Mouse (Mus musculus): Measurements from ENCODE around the gene Slc35e3. TPM values are rescaled to one million over a fixed set of nuclear protein-coding genes. Genes with fewer than 3 reads are reported as not detected.
A peak's percentile ranks its signal among the peaks of the same experiment; 100 is the strongest.

Gene Slc35e3
- total and polyA plus RNA-seq, 2 experiments from 2014 or later = 23.9 to 24.9 TPM

DNA sequence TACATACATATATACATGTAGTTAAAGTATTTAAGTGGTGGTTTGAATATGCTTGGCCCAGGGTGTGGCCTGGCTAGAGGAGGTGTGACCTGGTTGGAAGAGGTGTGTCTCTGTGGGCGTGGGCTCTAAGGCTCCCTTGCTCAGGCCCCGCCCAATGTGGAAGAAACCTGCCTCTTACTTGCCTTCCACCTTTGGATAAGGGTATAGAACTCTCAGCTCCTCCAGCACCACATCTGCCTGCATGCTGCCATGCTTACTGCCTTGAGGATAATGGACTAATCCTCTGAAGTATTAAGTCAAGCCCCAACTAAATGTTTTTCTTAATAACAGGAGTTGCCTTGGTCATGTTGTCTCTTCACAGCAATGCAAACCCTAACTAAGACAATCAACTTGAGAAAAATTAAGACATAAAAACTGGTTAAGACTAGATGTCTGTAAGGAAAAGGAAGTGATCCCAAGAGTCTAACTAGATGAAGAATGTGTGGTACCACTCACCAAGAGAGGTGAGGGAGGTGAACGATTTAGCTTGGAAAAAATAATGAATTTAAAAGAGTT, 48.5 kb downstream of the Slc35e3 start:
- 96% methylated on average over 3 of the region's 3 CpGs for WGBS
- H3K27ac ChIP-seq = no peak overlapping the region
- H3K27me3 ChIP-seq (ENCODE audit: insufficient read depth, low read length) = no peaks in the 10 kb centered on the region
- no peak overlapping the region for H3K4me2 ChIP-seq (ENCODE audit: low read depth, low read length)
- no peaks in the 10 kb centered on the region for H3K9me3 ChIP-seq (ENCODE audit: low read length)
- H3K9ac ChIP-seq (replicated peaks; ENCODE audit: low read length) = no peak overlapping the region
- DNase-seq (ENCODE audit: low spot score) = no peak
- ATAC-seq = no peak
- no peak overlapping the region for H3K4me3 ChIP-seq (ENCODE audit: low read length)
- peaks cover 70% of the 10 kb centered on the region for H3K36me3 ChIP-seq (ENCODE audit: insufficient read depth, low read length)
- no peak for TF ChIP-seq CTCF (IDR thresholded peaks at IDR 0.05; ENCODE audit: low read depth)
- H3K4me1 ChIP-seq (ENCODE audit: insufficient read depth, low read length) = no peaks in the 10 kb centered on the region

DNA sequence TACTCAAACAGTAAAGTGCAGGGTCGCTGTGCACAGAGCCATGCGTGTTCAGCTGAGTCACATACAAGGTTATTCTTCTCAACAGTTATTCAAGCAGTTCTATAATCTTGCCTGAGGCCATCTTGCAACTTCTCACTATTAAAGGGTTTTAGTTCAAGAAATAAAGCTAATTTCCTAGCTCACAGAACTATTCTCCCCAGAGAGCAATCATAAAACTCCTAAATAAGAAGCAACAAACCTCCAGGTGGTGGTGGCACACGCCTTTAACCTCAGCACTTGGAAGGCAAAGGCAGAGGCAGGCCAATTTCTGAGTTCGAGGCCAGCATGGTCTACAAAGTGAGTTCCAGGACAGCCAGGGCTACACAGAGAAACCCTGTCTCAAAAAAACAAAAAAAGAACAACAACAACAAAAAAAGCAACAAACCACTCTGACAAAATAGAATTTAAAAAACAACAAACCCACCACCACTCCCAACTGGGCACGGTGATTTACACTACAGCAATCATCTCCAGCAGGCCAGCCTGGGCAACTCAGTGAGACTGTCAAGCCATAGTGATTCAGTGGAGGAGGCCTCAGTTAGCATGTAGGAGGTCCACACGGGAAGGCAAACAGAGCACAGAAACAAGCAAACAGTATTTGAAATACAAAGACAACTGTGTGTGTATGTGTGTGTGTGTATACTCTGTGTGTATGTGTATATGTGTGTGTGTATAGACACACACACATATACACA, 49.2 kb downstream of the Slc35e3 start:
- Histone ChIP-seq H3K4me3 (ENCODE audit: low read length) (no peak overlapping the region), H3K36me3 (ENCODE audit: insufficient read depth, low read length) (peaks cover 74% of the 10 kb centered on the region), H3K4me1 (ENCODE audit: insufficient read depth, low read length) (no peaks in the 10 kb centered on the region), H3K9ac (replicated peaks; ENCODE audit: low read length) (no peak overlapping the region), H3K9me3 (ENCODE audit: low read length) (no peaks in the 10 kb centered on the region), H3K4me2 (ENCODE audit: low read depth, low read length) (no peak overlapping the region), H3K27me3 (ENCODE audit: insufficient read depth, low read length) (no peaks in the 10 kb centered on the region), H3K27ac (no peak overlapping the region)
- ATAC-seq = no peak
- 97% methylated on average over 6 of the region's 6 CpGs for WGBS
- TF ChIP-seq CTCF (IDR thresholded peaks at IDR 0.05; ENCODE audit: low read depth) = no peak
- no peak for DNase-seq (ENCODE audit: low spot score)

DNA sequence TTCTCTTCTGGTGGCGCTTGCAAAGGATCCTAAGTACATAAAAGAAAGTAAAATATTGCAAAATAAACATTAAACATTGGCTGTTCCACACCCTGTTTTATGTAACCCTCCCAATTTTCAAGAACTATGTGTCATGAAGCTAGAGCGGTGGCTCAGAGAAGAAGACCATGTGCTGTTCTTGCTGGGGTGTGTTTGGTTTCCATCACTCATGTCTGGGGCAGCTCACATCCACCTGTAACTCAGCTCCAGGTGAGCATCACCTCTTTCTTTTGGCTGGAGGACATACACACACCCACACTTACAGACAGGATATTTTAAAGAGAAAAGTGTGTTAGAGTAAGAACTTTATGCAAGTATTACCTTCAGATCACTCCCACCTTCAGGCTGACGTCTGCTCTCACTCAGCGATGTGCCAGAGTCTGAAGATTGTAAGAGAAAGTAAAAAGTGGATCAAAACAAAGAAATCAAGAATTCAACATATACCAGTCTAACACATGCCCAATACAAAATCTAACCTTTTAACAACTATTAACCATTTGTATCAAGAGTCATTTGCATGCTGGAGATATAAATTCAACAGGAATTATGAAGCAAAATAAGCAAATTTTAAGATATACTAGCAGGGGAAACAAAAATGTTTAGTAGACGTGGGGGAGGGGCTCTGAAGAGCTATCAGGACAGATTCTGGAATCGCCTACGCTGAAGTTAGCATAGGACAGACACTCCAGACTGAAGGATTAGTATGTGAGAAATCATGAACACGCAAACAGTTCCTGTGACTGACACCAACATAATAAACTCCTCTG, 49.9 kb downstream of the Slc35e3 start:
- 92% methylated on average over 8 of the region's 8 CpGs for WGBS
- Histone ChIP-seq H3K27ac (no peak overlapping the region), H3K4me3 (ENCODE audit: low read length) (no peak overlapping the region), H3K4me2 (ENCODE audit: low read depth, low read length) (no peak overlapping the region), H3K36me3 (ENCODE audit: insufficient read depth, low read length) (peaks cover 73% of the 10 kb centered on the region), H3K4me1 (ENCODE audit: insufficient read depth, low read length) (no peaks in the 10 kb centered on the region), H3K9me3 (ENCODE audit: low read length) (no peaks in the 10 kb centered on the region), H3K9ac (replicated peaks; ENCODE audit: low read length) (no peak overlapping the region), H3K27me3 (ENCODE audit: insufficient read depth, low read length) (no peaks in the 10 kb centered on the region)
- TF ChIP-seq CTCF (IDR thresholded peaks at IDR 0.05; ENCODE audit: low read depth) = no peak
- ATAC-seq (no peak), DNase-seq (ENCODE audit: low spot score) (no peak)

- Histone ChIP-seq H3K4me1 (ENCODE audit: insufficient read depth, low read length) (no peaks in the 10 kb centered on the region), H3K27ac (no peak overlapping the region), H3K9me3 (ENCODE audit: low read length) (no peaks in the 10 kb centered on the region), H3K4me2 (ENCODE audit: low read depth, low read length) (no peak overlapping the region), H3K9ac (replicated peaks; ENCODE audit: low read length) (no peak overlapping the region), H3K27me3 (ENCODE audit: insufficient read depth, low read length) (no peaks in the 10 kb centered on the region), H3K4me3 (ENCODE audit: low read length) (no peak overlapping the region), H3K36me3 (ENCODE audit: insufficient read depth, low read length) (peaks cover 74% of the 10 kb centered on the region)
- TF ChIP-seq CTCF (IDR thresholded peaks at IDR 0.05; ENCODE audit: low read depth) = no peak
- no peak for ATAC-seq
- 98% methylated on average over 4 of the region's 4 CpGs for WGBS
- no peak for DNase-seq (ENCODE audit: low spot score)
Observed at GRCm38 (mm10) chr10:117695605-117696004, 50.6 kb downstream of the Slc35e3 start.

- H3K36me3 ChIP-seq (ENCODE audit: insufficient read depth, low read length) = peaks cover 75% of the 10 kb centered on the region
- ATAC-seq (no peak), DNase-seq (ENCODE audit: low spot score) (no peak)
- no peak overlapping the region for H3K9ac ChIP-seq (replicated peaks; ENCODE audit: low read length)
- H3K4me2 ChIP-seq (ENCODE audit: low read depth, low read length) = no peak overlapping the region
- TF ChIP-seq CTCF (IDR thresholded peaks at IDR 0.05; ENCODE audit: low read depth) = no peak
- H3K4me1 ChIP-seq (ENCODE audit: insufficient read depth, low read length) = no peaks in the 10 kb centered on the region
- H3K27me3 ChIP-seq (ENCODE audit: insufficient read depth, low read length) = no peaks in the 10 kb centered on the region
- H3K4me3 ChIP-seq (ENCODE audit: low read length) = no peak overlapping the region
- H3K9me3 ChIP-seq (ENCODE audit: low read length) = no peaks in the 10 kb centered on the region
- WGBS = 93% methylated on average over 4 of the region's 4 CpGs
- H3K27ac ChIP-seq = no peak overlapping the region
Observed at GRCm38 (mm10) chr10:117695027-117695426, 51.1 kb downstream of the Slc35e3 start.

GRCm38 (mm10) chr10:117694255-117694953, 51.8 kb downstream of the Slc35e3 start:
- H3K9me3 ChIP-seq (ENCODE audit: low read length) = no peaks in the 10 kb centered on the region

More at GRCm38 (mm10) chr10:117694255-117694953, 51.8 kb downstream of the Slc35e3 start:
- H3K4me1 ChIP-seq (ENCODE audit: insufficient read depth, low read length) = no peaks in the 10 kb centered on the region
- H3K9ac ChIP-seq (replicated peaks; ENCODE audit: low read length) = no peak overlapping the region
- 0 out of 2 replicates have a peak, but pooled peaks have one; percentile 12 for ATAC-seq
- H3K27me3 ChIP-seq (ENCODE audit: insufficient read depth, low read length) = no peaks in the 10 kb centered on the region
- no peak overlapping the region for H3K27ac ChIP-seq
- H3K36me3 ChIP-seq (ENCODE audit: insufficient read depth, low read length) = peaks cover 71% of the 10 kb centered on the region
- no peak overlapping the region for H3K4me3 ChIP-seq (ENCODE audit: low read length)
- no peak overlapping the region for H3K4me2 ChIP-seq (ENCODE audit: low read depth, low read length)
- 93% methylated on average over 6 of the region's 6 CpGs for WGBS
- DNase-seq (ENCODE audit: low spot score) = no peak
- no peak for TF ChIP-seq CTCF (IDR thresholded peaks at IDR 0.05; ENCODE audit: low read depth)

Measured in hindbrain, postnatal 0 days (tissue).